Mouse (Mus musculus) c-Kit-positive CD71-positive TER-119-positive erythroid progenitor cells, embryonic 14.5 days (primary cell): ENCODE results near the gene Sde2.
A peak's percentile ranks its signal among the peaks of the same experiment; 100 is the strongest.

Experiments used
- DNase-seq: peaks from one replicate; pipeline ENCODE4 v3.0.0-alpha.2; 2013; ENCODE audit warnings: low spot score

Gene Sde2

DNA sequence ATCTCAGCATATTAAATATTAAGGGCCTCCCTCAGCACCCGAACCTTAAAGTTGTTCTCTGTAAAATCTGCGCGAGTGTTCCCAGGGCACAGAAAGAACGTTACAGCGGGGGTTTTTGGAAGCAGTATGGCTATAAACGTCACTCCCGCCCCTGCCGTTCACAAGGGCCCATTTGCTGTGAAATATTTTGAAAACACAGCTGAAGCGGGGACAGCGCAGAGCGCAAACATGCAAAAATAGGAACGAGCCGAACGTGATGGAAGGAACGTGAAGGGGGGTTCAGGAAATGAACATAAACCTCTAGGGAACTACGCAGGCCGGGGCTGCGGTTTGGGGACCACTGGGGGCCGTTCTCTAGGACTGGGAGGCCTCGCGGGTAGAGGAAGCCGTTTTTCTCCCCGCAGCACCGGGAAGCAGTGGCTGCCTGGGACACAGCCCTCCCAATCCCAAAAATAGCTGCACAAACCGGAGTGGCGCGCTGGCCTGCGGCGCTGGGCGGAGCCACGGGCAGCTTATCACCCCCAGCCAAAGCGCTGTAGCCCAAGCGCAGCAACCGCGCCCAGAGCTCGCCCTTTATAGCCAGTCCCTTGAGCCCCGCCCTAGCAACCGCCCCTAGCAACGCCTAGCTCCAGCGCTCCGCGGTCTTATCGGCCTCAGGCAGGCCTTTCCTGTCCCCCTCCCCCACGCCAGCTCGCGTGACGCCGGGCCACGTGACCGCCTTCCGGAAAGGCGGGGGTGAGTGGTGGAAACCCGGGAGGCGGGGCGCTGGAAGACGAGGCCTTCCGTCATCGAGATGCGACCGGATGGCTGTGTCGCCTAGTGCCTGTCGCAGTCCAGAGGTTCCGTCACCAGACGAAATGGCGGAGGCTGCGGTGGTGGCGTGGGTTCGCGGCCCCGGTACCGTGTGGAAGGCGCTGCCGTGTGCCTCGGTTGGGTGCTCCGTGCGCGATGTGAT lies at the start of gene Sde2:
TSS of gene Sde2 (plus strand) at position 812 of the 955 bp plus-strand sequence.
- peak; percentile 100 for DNase-seq

GRCm38 (mm10) chr1:180801466-180801994 lies 49.4 kb upstream of the Sde2 start:
- no peak for DNase-seq

- DNase-seq, result no peak
Measured at GRCm38 (mm10) chr1:180803881-180804280, 47.0 kb upstream of the Sde2 start.

DNA sequence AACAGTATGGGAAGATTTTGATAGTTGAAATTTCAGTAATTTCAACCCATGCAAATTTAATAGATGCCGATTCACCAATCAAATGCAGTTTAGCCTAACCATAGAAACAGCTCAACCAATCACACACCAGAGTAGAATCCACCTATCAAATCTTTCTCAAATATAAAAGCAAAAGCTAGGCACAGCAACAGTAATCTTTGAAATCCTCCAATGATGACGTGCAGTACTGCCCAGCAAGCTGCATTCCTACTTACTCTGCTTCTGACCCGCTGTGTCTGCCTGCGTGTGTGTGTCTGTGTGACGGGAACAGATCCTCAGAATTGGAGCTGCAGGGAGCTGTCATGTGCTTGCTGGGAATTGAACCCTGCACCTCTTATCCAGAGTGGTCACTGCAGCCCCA lies 42.1 kb upstream of the Sde2 start:
- DNase-seq, result no peak

DNA sequence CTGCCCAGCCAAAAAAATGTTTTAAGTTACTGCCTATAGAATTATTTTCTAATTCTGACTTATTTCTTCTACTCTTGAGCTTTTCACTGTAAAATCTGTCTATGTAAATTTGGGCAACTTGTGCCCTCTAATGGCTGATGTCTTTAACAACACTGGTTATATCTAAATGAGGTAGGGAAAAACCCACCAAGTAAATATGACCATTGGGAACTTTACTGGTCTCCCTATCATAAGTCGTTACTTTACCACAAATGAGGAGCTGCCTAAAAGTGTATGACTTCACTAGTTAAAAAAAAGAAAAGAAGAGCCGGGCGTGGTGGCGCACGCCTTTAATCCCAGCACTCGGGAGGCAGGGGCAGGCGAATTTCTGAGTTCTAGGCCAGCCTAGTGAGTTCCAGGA lies 40.0 kb upstream of the Sde2 start:
- DNase-seq, result no peak

GRCm38 (mm10) chr1:180811596-180812462 lies 39.1 kb upstream of the Sde2 start:
- peak; percentile 55 for DNase-seq

DNA sequence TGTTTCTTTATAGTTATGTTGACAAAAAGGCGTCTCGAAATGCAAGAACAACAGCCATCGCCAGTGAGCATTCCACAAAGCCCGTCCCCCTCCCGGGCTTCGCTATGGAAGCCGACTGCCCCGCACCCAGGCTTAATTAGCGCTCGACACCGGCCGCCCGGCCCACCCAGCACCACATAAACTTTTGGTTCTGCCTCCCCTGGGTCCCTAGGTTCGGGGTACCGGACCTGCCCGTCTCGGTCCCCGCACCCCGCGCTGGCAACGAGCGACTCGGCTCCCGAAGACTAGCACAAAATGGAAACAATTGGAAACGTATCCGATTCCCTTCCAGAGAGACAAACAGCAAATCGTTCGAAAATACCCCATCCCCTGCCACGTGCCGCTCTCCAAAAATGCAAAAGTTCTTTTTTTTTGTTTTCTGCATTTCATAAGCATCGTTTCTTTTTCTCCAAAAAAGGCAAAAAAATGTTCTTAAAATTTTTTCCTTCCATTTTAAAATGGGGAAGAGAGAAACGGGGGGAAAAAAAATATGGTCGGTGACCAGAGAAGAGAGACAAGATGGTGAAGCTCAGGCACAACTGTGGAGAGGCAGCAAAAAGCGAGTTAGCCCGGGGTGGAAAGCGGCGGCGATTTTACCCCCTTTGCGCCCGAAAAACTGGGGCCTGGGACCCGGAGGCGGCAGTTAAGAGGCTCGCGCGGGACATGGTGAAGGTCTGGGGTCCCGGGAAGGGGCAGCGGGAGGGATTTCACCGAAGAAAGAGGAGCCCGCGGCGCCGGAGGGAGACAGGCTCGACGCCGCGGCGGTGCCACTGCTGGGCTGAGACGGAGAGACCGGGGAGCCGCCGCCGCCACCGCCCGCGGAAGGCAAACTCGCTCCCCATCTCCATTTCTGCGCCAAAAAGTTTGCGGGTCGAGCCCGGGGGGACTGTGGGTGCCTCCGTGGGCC lies 38.2 kb upstream of the Sde2 start:
- no peak for DNase-seq

- peak; percentile 91 for DNase-seq
Measured at GRCm38 (mm10) chr1:180813409-180813884, 37.5 kb upstream of the Sde2 start.

GRCm38 (mm10) chr1:180813885-180814740 lies 36.8 kb upstream of the Sde2 start, which contains the start of gene H3f3a:
H3f3a (minus strand) TSS chr1:180813943.
- DNase-seq, result peak; percentile 79

GRCm38 (mm10) chr1:180815371-180816024 lies 35.4 kb upstream of the Sde2 start:
- no peak for DNase-seq

DNA sequence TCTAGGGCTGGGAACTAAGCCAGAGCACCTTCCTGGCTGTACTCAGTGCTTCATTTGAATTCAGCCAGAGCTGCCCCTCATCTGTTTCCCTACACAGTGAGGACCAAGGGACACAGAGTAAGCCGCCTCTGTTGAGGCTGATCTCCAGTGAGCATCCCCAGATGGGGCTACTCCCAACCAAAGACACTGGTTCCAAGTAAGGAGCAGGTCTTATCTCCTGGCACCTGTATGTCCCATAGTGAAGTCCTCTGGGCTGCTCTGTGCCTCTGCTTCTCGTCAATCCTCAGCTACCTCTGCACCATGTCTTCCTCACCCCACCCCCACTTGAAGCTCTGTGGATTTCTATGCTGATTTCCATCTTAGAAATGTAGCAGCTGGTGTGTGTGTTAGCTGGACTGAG lies 32.9 kb upstream of the Sde2 start:
- peak; percentile 81 for DNase-seq

DNA sequence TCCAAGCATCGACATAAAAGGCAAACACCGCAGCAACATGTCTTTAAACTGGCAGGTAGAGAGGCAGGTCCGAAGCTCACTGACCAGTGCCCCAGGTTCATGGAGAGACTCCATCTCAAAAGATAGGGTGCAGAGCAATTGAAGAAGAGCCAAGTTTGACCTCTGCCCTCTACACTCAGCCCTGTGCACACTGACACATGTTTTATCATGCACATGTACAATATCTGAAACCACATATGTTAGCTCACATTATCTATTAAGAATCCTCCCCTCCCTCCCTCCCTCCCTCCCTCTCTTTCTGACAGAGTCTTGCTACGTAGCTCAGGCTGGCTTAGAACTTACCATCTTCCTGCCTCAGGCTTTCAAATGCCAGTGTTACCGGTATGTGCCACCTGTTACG lies 29.8 kb upstream of the Sde2 start:
- peak; percentile 68 for DNase-seq

- no peak for DNase-seq
Measured at GRCm38 (mm10) chr1:180822276-180822675, 28.7 kb upstream of the Sde2 start.

DNA sequence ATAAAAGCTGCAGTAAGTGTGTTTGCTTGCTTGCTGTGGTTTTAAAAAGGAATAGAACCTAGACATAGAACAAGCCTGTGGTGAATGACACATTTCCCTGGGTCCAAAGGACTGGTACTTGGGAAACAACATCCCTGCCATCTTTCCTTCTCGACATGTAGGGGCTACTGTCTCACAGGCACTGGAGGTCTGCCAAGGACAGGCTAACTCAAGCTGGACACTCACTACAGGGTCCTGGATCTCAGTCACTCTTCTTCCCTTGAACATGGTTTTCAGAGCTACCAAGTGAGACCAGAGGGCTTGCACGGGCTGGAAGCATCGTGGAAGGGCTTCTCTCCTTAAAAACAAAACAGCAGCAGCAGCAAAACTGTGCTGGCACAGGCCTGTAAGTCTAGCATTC lies 27.2 kb upstream of the Sde2 start:
- no peak for DNase-seq

DNA sequence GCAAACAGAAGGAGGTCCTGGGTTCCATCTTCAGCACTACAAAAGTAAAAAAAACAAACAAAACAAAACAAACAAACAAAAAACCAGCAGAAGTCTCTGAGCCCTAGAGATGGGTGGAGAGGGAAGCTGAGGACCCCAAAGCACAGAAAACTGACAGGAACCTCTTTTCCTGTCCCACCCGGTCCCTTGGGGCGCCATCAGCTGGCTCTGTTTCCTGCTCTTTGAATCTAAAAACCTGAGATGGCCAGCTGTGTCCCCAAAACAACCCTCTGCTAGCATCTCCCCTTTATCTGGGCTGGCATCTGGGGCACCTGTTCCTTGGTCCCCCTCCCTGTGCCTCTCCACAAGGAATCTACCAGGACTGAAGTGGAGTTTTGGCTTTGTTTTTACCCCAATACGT lies 26.2 kb upstream of the Sde2 start:
- DNase-seq, result no peak

- DNase-seq, result no peak
Measured at GRCm38 (mm10) chr1:180826634-180827033, 24.3 kb upstream of the Sde2 start.

DNA sequence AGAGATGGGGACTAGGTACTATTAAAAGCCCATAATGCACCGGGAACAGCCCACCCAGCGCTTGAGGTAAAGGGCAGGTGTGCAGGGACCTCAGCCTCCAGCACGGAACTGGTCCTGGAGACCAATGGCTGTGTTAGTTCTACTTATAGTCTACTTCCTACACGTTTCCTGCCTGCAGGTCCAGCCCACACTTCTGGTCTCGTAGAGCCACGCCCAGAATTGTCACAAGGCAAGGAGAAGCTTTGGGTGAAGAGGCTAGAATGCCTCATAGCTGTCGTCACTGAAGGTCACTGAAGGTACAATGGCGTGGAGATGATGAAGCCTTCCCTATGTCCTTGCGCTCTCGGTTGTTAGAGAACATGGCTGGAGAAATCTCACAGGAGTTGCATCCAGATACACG lies 21.2 kb upstream of the Sde2 start:
- no peak for DNase-seq

GRCm38 (mm10) chr1:180830175-180830574 lies 20.8 kb upstream of the Sde2 start:
- no peak for DNase-seq

- DNase-seq, result no peak
Measured at GRCm38 (mm10) chr1:180830588-180831346, 20.2 kb upstream of the Sde2 start.
